Mouse (Mus musculus) bone marrow, adult 2 months (tissue): ENCODE data around the gene Tmod4. TPM values are rescaled to one million over a fixed set of nuclear protein-coding genes. Genes with fewer than 3 reads are reported as not detected.
"Not testable (repeated sequence)": the region's sequence is repeated elsewhere in the genome, so short reads cannot be mapped to it uniquely, and the experiment has no call there.

Experiments
- H3K27ac ChIP-seq: fragments of 200-500 bp; 2 replicates; pipeline ENCODE4 v1.5.1; 2012; ENCODE audit warnings: low read depth, mild to moderate bottlenecking, control low read depth, inconsistent platforms, low read length; ENCODE audit not compliant: control insufficient read depth, poor library complexity, insufficient read depth
- H3K4me1 ChIP-seq: fragments of 200-500 bp; 2 replicates; pipeline ENCODE4 v1.6.1; 2011; ENCODE audit warnings: low read length; ENCODE audit not compliant: control insufficient read depth, insufficient read depth
- H3K4me3 ChIP-seq: fragments of 200-500 bp; replicated peaks from 2 replicates; pipeline ENCODE3; 2011; ENCODE audit warnings: mild to moderate bottlenecking, low read depth, low read length, control low read depth; ENCODE audit not compliant: control insufficient read depth
- CTCF ChIP-seq: fragments of 200-500 bp; IDR thresholded peaks from 2 replicates; pipeline ENCODE4 v1.5.1; 2011; ENCODE audit warnings: low read length, control low read depth; ENCODE audit not compliant: control insufficient read depth, insufficient read depth
- POLR2A ChIP-seq: fragments of 200-500 bp; IDR thresholded peaks from 2 replicates; pipeline ENCODE4 v1.6.1; 2011; ENCODE audit warnings: low read depth, mild to moderate bottlenecking, control low read depth, low read length, borderline replicate concordance; ENCODE audit not compliant: control insufficient read depth
- WGBS: fragments of 180-500 bp; shearing (Covaris S2); methylation state at CpG from one replicate; pipeline ENCODE4 v1.1.7; 2018; 5-methylcytosine and 5-hydroxymethylcytosine counted together
- polyA plus RNA-seq: library from polyadenylated mRNA; stranded (reverse); fragments of >200 nt; gene quantifications from 2 replicates; pipeline ENCODE4 v1.2.4, GENCODE M21; 2011; ENCODE audit warnings: low replicate concordance; ENCODE audit not compliant: missing spikeins, insufficient read depth, insufficient read length

The Tmod4 gene
- polyA plus RNA-seq, 1 experiment = 6.1 TPM

DNA sequence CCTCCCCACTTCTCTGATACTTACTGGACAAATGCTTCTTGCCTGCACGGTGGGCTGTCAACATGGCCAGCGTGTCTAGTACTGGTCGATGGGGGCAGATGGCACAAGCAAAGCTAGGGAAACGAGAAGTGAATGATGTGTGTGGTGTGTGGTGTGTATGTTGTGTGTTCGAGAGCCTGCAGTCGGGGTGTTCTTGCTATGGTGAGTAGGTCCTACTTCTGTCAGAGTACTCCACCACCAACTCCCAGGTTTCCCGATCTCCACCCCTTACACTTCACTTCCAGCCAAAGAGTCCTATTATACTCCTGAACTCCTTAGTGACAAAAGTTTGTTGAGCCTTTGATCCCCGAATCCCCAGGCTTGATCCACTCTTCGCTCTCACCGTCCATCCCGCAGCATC, 8.9 kb downstream of the Tmod4 start:
- no peak for TF ChIP-seq CTCF
- no peak for TF ChIP-seq POLR2A
- Histone ChIP-seq H3K4me1 (peaks cover 4% of the 10 kb centered on the region), H3K27ac (peak overlapping the region; percentile 25; the same call in 1 of the 2 replicates), H3K4me3 (peak overlapping the region; percentile 75)
- WGBS = 58% methylated on average over 11 of the region's 11 CpGs

DNA sequence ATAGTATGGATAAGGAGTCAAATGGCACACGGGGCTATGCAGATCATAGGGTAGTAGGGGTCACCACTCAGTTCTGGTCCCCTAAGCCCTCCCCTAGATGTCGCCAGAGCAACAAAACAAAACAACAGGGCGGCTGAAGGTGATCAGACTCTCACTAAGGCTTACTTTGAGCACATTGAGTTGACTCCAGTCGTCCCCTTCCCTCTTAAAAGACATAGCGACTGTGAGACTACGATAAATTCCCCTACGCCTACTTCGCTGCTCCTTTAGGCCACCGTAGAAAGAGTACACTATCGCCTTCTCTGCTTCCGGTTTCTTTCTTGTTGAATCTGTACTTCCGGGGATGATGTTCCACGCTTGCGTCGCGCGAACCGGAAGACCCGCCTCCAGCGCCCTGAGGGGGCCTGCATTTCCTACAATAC, 9.4 kb downstream of the Tmod4 start, which contains the start of the genes Scnm1 and Lysmd1:
Gene Scnm1, minus strand, starts transcription at position 332 of the 422 bp plus-strand sequence.
Gene Lysmd1, plus strand, starts transcription at position 409 of the 422 bp plus-strand sequence.
- TF ChIP-seq CTCF = no peak
- TF ChIP-seq POLR2A = no peak
- WGBS = under 1% methylated on average over 20 of the region's 20 CpGs
- Histone ChIP-seq H3K4me3 (peak within 1 kb of the TSS; percentile 75), H3K4me1 (peaks cover 4% of the 10 kb centered on the region), H3K27ac (peak within 1 kb of the TSS; percentile 49; the same call in 1 of the 2 replicates)

DNA sequence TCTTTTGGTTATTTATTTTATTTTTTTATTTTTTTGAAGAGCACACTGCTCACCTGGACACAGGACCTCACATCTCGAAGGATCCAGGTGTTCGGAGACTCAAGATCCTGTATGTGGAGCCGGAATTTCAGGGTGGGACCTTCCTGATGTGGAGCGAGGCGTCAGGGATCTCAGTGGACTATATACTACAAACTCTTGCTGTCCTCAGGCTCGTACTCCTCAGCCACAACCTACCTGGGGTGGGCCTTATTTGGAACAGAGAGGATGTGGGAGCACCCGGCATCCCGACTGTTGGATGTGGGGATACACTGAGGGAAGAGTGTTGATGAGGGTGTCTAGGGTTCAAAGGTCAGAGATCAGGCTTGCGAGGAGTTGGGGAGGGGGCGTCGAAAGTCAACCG, 9.9 kb downstream of the Tmod4 start:
- no CpG with 5 or more reads among the region's 12 CpGs for WGBS
- H3K27ac ChIP-seq, H3K4me3 ChIP-seq, H3K4me1 ChIP-seq: not testable (repeated sequence)

DNA sequence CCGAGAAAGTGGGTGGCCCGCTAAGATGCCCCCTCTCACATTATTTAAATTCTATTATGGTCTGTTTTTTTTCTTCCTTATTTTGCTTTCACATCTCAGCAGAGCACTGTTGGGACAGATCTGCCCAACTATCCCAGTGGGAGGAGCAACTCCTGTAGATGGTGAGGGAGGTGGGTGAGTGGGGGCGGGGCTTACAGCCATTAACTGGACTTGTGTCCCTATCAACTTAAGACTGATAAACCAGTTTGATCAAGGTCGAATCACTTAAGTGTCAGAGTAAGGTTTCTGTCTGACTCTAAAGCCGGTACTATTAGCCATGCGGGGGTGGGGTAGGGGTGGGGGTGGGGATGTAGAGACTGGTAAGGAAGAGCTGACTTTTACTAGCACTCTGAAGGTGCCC, 10.7 kb downstream of the Tmod4 start:
- Histone ChIP-seq H3K4me3 (peak overlapping the region; percentile 36), H3K27ac (peak overlapping the region; percentile 49; the same call in 1 of the 2 replicates), H3K4me1 (peaks cover 4% of the 10 kb centered on the region)
- 0% methylated on average over 6 of the region's 6 CpGs for WGBS
- TF ChIP-seq CTCF (no peak), POLR2A (no peak)

DNA sequence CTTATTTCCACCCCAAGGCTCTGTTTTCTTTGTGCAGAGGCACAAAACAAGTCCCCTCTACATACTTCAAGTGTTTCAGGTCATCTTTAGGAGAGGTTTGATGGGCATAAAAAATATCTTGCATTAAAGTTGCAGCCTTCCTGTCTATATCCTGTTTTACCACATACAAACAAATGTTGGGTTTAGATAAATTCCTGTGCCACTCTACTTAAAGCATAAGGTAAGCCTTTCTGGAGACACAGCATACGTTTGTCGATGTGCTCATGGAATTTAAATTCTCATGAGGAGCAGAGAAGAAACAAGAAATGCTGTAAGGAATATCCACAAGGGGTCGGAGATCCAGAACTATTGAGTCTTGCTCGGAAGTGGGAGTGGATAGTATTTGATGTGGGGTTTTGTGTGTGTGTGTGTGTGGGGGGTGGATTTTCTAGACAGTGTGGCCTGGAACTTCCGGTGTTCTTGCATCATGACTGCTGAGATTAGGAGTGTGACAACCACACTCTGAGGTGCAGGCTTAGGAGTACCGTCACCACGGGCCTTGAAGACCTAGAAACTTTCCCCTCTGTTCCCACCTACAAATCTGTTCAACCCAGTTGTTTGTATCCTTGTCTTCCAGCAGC, 11.3 kb downstream of the Tmod4 start:
- WGBS = 6% methylated on average over 7 of the region's 7 CpGs
- TF ChIP-seq POLR2A (no peak), CTCF (no peak)
- H3K4me3 ChIP-seq = peak overlapping the region; percentile 44
- peak overlapping the region; percentile 73; the same call in 1 of the 2 replicates for H3K27ac ChIP-seq
- peaks cover 4% of the 10 kb centered on the region for H3K4me1 ChIP-seq

DNA sequence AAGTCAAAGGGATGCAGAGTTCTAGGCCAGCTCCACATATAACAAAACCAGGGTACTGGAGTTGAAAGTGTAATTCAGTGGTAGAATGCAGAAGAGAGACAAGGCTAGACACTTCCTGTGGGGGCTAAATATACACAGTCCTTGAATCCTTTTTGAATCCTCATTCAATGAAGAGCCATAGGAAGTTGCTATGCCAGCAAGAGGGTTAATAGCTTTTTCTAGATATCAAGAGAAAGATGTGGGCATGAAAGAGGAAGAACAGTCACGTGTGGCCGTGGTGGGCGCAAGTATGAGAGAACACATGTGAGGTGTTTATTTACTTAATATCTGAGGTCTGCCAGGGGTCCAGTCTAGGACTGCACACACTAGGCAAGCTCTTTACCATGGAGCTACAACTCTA, 12.1 kb downstream of the Tmod4 start:
- WGBS = 11% methylated on average over 3 of the region's 3 CpGs
- TF ChIP-seq CTCF (no peak), POLR2A (no peak)
- H3K4me1 ChIP-seq = peaks cover 5% of the 10 kb centered on the region
- peak overlapping the region; percentile 73; the same call in 1 of the 2 replicates for H3K27ac ChIP-seq
- H3K4me3 ChIP-seq = no peak overlapping the region

DNA sequence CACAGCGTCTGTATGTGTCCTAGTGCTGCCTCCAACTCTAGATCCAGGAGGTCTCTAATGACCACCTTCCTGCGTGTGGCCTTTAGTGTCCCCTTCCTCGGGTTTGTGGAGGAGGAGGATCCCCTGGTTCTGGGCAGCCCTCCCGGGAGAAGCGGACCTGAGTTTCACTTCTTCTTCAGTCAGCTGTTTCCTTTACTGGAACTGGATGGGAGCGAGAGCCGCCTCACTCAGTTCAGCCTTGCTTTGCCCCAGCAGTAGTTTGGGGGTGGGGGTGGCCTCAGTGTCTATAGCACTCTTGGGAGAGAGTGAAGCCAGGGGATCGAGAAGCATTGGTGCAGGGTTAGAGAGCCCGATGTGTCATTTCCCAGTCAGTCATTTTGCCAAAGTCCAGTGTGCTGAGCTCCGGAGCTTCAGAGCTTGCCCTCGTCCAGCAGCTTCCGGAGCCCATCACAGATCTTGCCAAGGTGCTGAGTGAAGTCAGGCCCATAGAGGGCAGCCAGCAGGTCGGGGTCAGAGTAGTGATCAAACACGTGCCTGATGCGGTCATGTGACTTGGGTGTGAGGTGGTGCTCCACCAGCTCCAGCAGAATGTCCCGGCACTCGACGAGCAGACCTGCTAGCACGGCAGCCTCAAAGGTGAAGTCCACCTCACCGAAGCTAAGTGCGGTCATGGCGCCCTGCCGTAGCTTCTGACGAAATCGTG, 15.5 kb downstream of the Tmod4 start:
- TF ChIP-seq CTCF = no peak
- no peak for TF ChIP-seq POLR2A
- Histone ChIP-seq H3K4me1 (peaks cover 3% of the 10 kb centered on the region), H3K27ac (peak overlapping the region; percentile 74; the same call in 1 of the 2 replicates), H3K4me3 (peak overlapping the region; percentile 63)
- WGBS = 53% methylated on average over 25 of the region's 25 CpGs

DNA sequence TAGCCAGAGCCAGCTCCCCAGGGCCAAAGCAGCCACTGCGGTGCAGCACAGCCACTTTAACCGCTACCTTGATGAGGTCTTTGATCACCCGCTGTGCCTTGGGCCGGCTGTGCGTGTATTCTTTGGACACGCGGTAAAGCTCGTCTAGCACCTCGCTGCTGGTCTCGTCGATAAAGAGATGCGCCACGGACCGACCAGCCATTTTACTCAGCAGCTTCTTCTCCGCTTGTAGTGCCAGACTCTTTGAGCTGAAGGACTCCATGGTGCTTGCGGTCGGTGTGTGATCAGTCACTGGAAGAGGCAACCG, 16.0 kb downstream of the Tmod4 start:
- Histone ChIP-seq H3K4me1 (peaks cover 3% of the 10 kb centered on the region), H3K4me3 (peak overlapping the region; percentile 63), H3K27ac (peak overlapping the region; percentile 74)
- 78% methylated on average over 18 of the region's 18 CpGs for WGBS
- TF ChIP-seq CTCF (no peak), POLR2A (0 out of 2 replicates have a peak, but pooled peaks have one; percentile 12)
